ENCODE assay signal across 9 mouse cellular contexts in the genomic region with DNA sequence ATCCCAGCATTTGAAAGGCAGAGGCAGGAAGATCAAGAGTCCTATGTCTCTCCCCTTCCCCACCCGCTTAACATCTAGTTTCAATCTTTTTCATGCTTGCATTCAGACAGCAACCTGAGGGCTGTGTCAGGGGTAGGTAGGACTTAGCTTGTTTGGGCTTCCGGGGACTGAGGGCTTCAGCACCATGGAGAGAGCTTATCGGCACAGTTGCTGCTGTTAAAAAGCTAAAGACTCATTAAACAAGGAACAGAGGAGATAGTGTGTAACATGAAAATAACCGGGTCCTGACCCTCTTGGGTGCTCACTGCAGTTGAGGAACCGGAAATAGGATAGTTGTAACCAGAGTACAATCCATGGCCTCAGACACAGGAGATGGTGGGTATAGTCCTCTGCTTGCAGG. TPM values are rescaled to one million over a fixed set of nuclear protein-coding genes. Genes with fewer than 3 reads are reported as not detected.
A peak's percentile ranks its signal among the peaks of the same experiment; 100 is the strongest.
DNase-seq lines count a peak whose midpoint lies in the region; ATAC-seq and TF ChIP-seq lines count a peak whose summit lies in the region.
"Had no signal": no experiment of that assay in that cellular context is flagged by ENCODE, and none has a peak within 500 bp of the region (broad histone marks: within the 10 kb centered on the region; RNA-seq: fewer than 3 reads in every experiment).

No protein-coding gene starts in this region.

- ATAC-seq in heart, embryonic 16.5 days (replicated peaks; ENCODE audit: extremely low read depth, insufficient read depth, low FRiP score) = 0 out of 2 replicates have a peak, but pooled peaks have one; percentile 29
- no peak for ATAC-seq in limb, embryonic 14.5 days (ENCODE audit: low FRiP score, low read depth)
- no peak for ATAC-seq in inflammation-experienced regulatory T-cells, adult 6 months

- no peak overlapping the region for H3K4me2 ChIP-seq in heart, embryonic 16.5 days (ENCODE audit: low read depth, low read length)
- H3K4me2 ChIP-seq in limb, embryonic 14.5 days (replicated peaks; ENCODE audit: low read depth, low read length, severe bottlenecking) = no peak overlapping the region
- H3K4me2 ChIP-seq: limb, embryonic 15.5 days had no signal

- 8% methylated on average over 5 of the region's 5 CpGs for WGBS in heart, embryonic 16.5 days
- 7% methylated on average over 5 of the region's 5 CpGs for WGBS in heart, embryonic 10.5 days
- 5% methylated on average over 5 of the region's 5 CpGs for WGBS in limb, embryonic 14.5 days

- no peaks in the 10 kb centered on the region for H3K9me3 ChIP-seq in heart, embryonic 16.5 days (replicated peaks; ENCODE audit: control insufficient read depth, low read length)
- H3K9me3 ChIP-seq in heart, embryonic 10.5 days = no peaks in the 10 kb centered on the region
- no peaks in the 10 kb centered on the region for H3K9me3 ChIP-seq in ES-E14 (ENCODE audit: control insufficient read depth, insufficient read depth, low read depth, low read length)
- no peaks in the 10 kb centered on the region for H3K9me3 ChIP-seq in limb, embryonic 14.5 days (ENCODE audit: control insufficient read depth, low read length)
- H3K9me3 ChIP-seq: limb, embryonic 15.5 days had no signal

- no peak overlapping the region for H3K27ac ChIP-seq in heart, embryonic 16.5 days (ENCODE audit: low read length)
- H3K27ac ChIP-seq in heart, embryonic 10.5 days = no peak overlapping the region
- no peak overlapping the region for H3K27ac ChIP-seq in ES-E14 (ENCODE audit: insufficient read depth, low read depth, low read length, poor library complexity, severe bottlenecking)
- no peak overlapping the region for H3K27ac ChIP-seq in limb, embryonic 14.5 days (replicated peaks; ENCODE audit: low read depth, low read length)
- H3K27ac ChIP-seq: limb, embryonic 15.5 days had no signal

- no peak for TF ChIP-seq POLR2A in limb, embryonic 14.5 days (IDR thresholded peaks at IDR 0.05; ENCODE audit: borderline replicate concordance, extremely low read depth, insufficient read depth, insufficient read length)

- H3K9ac ChIP-seq in heart, embryonic 16.5 days (ENCODE audit: low read length) = no peak overlapping the region
- no peak overlapping the region for H3K9ac ChIP-seq in ES-E14 (ENCODE audit: insufficient read depth, low read depth, low read length, poor library complexity, severe bottlenecking)
- H3K9ac ChIP-seq in limb, embryonic 14.5 days (ENCODE audit: low read depth, low read length, severe bottlenecking) = no peak overlapping the region
- H3K9ac ChIP-seq: limb, embryonic 15.5 days had no signal

- no peak overlapping the region for H3K4me3 ChIP-seq in heart, embryonic 16.5 days (ENCODE audit: low read length)
- H3K4me3 ChIP-seq in heart, embryonic 10.5 days = no peak overlapping the region
- no peak overlapping the region for H3K4me3 ChIP-seq in ES-E14 (ENCODE audit: insufficient read depth in 1 of 2, low read depth in 1 of 2, low read length in 2 of 2, poor library complexity in 1 of 2, severe bottlenecking in 1 of 2)
- H3K4me3 ChIP-seq in limb, embryonic 14.5 days (replicated peaks; ENCODE audit: low read length) = no peak overlapping the region
- H3K4me3 ChIP-seq: limb, embryonic 15.5 days had no signal

- H3K36me3 ChIP-seq in heart, embryonic 16.5 days (ENCODE audit: control insufficient read depth, insufficient read depth) = no peaks in the 10 kb centered on the region
- H3K36me3 ChIP-seq in heart, embryonic 10.5 days = no peaks in the 10 kb centered on the region
- H3K36me3 ChIP-seq in ES-E14 (ENCODE audit: control insufficient read depth, insufficient read depth, low read length, poor library complexity, severe bottlenecking) = no peaks in the 10 kb centered on the region
- no peaks in the 10 kb centered on the region for H3K36me3 ChIP-seq in limb, embryonic 14.5 days (ENCODE audit: control insufficient read depth, insufficient read depth, low read length)
- no peaks in the 10 kb centered on the region for H3K36me3 ChIP-seq in splenic B cell, adult 2 months (ENCODE audit: control insufficient read depth, insufficient read depth, low read length, poor library complexity, severe bottlenecking)
- H3K36me3 ChIP-seq: limb, embryonic 15.5 days had no signal

- in situ Hi-C loops in ES-E14 (cut with MboI; ENCODE audit: low sequenced_read_pairs in 2 of 2, unreplicated experiment in 2 of 2) = loop anchor here in 1 of 2 experiments (25.0 kb wide), 1 partner anchor 355 kb away; the partner anchor contains the start of gene Slfn2

- H3K4me1 ChIP-seq in heart, embryonic 16.5 days (ENCODE audit: control insufficient read depth, insufficient read depth, low read length) = peaks cover 3% of the 10 kb centered on the region; the same call in 1 of the 2 replicates
- peaks cover 6% of the 10 kb centered on the region for H3K4me1 ChIP-seq in heart, embryonic 10.5 days
- peaks cover 0 to 5% of the 10 kb centered on the region in 2 experiments; a peak in 1 of 4 replicates for H3K4me1 ChIP-seq in ES-E14 (ENCODE audit: control insufficient read depth in 2 of 2, insufficient read depth in 2 of 2, low read length in 2 of 2, poor library complexity in 1 of 2)
- no peaks in the 10 kb centered on the region for H3K4me1 ChIP-seq in limb, embryonic 14.5 days (ENCODE audit: control insufficient read depth, insufficient read depth, low read length)

- no peak for DNase-seq in heart, embryonic 10.5 days (ENCODE audit: low spot score)
- peak; percentile 81 for DNase-seq in ES-E14 (ENCODE audit: low read depth, low spot score)
- DNase-seq in embryo, embryonic 11 days = peak; percentile 78
- DNase-seq in limb, embryonic 14.5 days (ENCODE audit: low spot score) = peak; percentile 86
- DNase-seq in splenic B cell, adult 2 months (ENCODE audit: low read depth, low spot score) = peak; percentile 65
- DNase-seq in gastrocnemius, postnatal 25 days = no peak

- H3K27me3 ChIP-seq in heart, embryonic 16.5 days (ENCODE audit: control insufficient read depth, insufficient read depth, low read length) = peaks cover 31% of the 10 kb centered on the region
- peaks cover 59% of the 10 kb centered on the region for H3K27me3 ChIP-seq in heart, embryonic 10.5 days (ENCODE audit: insufficient read depth, poor library complexity, severe bottlenecking)
- peaks cover 29% of the 10 kb centered on the region for H3K27me3 ChIP-seq in limb, embryonic 14.5 days (ENCODE audit: control insufficient read depth, insufficient read depth, low read length)
- no peaks in the 10 kb centered on the region for H3K27me3 ChIP-seq in splenic B cell, adult 2 months (ENCODE audit: control insufficient read depth, insufficient read depth, low read length, poor library complexity, severe bottlenecking)

TF ChIP-seq in ES-E14, 5 proteins besides CTCF, POLR2A, EP300 and RAD21 (continues in another document):
- TF ChIP-seq HCFC1 (IDR thresholded peaks at IDR 0.05; ENCODE audit: borderline replicate concordance, insufficient read depth, low read length) (no peak), CHD2 (IDR thresholded peaks at IDR 0.05; ENCODE audit: low read depth, low read length) (no peak), ZNF384 (IDR thresholded peaks at IDR 0.05; ENCODE audit: low read depth, low read length) (no peak), MAFK (IDR thresholded peaks at IDR 0.05; ENCODE audit: insufficient read depth, low read depth, low read length) (no peak)

RNA-seq across cellular contexts. Expression of gene Rasl10b, which starts 8.1 kb away (rescaled TPM):
- 5.7 and 9.1 TPM in 2 replicates for polyA plus RNA-seq in heart, embryonic 16.5 days (2015; fragmentation: Nextera tagmentation; extraction: Ambion mirVana)
- polyA plus RNA-seq in heart, embryonic 10.5 days (2016; fragmentation: Nextera tagmentation; extraction: Ambion mirVana) = 8.1 and 11.4 TPM in 2 replicates
- total RNA-seq in ES-E14 (2012; rRNA removed) = 1.2 and 1.9 TPM in 2 replicates
- 8.4 and 12.3 TPM in 2 replicates for polyA plus RNA-seq in limb, embryonic 14.5 days (2012; rRNA removed)
- polyA plus RNA-seq in limb, embryonic 14.5 days (2014; fragmentation: Nextera tagmentation; extraction: Ambion mirVana) = 2.2 and 2.4 TPM in 2 replicates
- polyA plus RNA-seq in inflammation-experienced regulatory T-cells, adult 6 months (2017; shearing (Covaris generic)) = not detected
- under 1 TPM; 0.32 to 0.59 TPM for total RNA-seq in gastrocnemius, postnatal 25 days (2021)

RNA-seq across cellular contexts. Expression of gene Gas2l2, which starts 12.2 kb away (rescaled TPM):
- polyA plus RNA-seq in heart, embryonic 16.5 days (2015; fragmentation: Nextera tagmentation; extraction: Ambion mirVana) = 0.11 and 0.12 TPM in 2 replicates
- 0.17 and 0.18 TPM in 2 replicates for polyA plus RNA-seq in heart, embryonic 10.5 days (2016; fragmentation: Nextera tagmentation; extraction: Ambion mirVana)
- 0.09 TPM in 1 of 2 replicates, not detected in the other for total RNA-seq in ES-E14 (2012; rRNA removed)
- polyA plus RNA-seq in limb, embryonic 14.5 days (2012; rRNA removed) = 0.03 and 0.04 TPM in 2 replicates
- polyA plus RNA-seq in limb, embryonic 14.5 days (2014; fragmentation: Nextera tagmentation; extraction: Ambion mirVana) = not detected in 2 replicates
- polyA plus RNA-seq in inflammation-experienced regulatory T-cells, adult 6 months (2017; shearing (Covaris generic)) = not detected
- total RNA-seq in gastrocnemius, postnatal 25 days (2021) = not detected

RNA-seq across cellular contexts. Expression of gene 1700020L24Rik, which starts 20.4 kb away (rescaled TPM):
- 1.4 and 1.5 TPM in 2 replicates for polyA plus RNA-seq in heart, embryonic 16.5 days (2015; fragmentation: Nextera tagmentation; extraction: Ambion mirVana)
- 1.5 and 1.9 TPM in 2 replicates for polyA plus RNA-seq in heart, embryonic 10.5 days (2016; fragmentation: Nextera tagmentation; extraction: Ambion mirVana)
- 0.36 TPM in 1 of 2 replicates, not detected in the other for total RNA-seq in ES-E14 (2012; rRNA removed)
- polyA plus RNA-seq in limb, embryonic 14.5 days (2012; rRNA removed) = 0.57 and 1.2 TPM in 2 replicates
- polyA plus RNA-seq in limb, embryonic 14.5 days (2014; fragmentation: Nextera tagmentation; extraction: Ambion mirVana) = 0.33 and 0.39 TPM in 2 replicates
- polyA plus RNA-seq in inflammation-experienced regulatory T-cells, adult 6 months (2017; shearing (Covaris generic)) = 1 to 10 TPM in 1 of 3 experiments, under 1 TPM in 1, not detected in 1; 0.48 to 1.6 TPM
- not detected for total RNA-seq in gastrocnemius, postnatal 25 days (2021)

RNA-seq across cellular contexts. Expression of gene Mmp28, which starts 45.8 kb away (rescaled TPM):
- 3.5 TPM in 2 replicates for polyA plus RNA-seq in heart, embryonic 16.5 days (2015; fragmentation: Nextera tagmentation; extraction: Ambion mirVana)
- 1.9 and 3.1 TPM in 2 replicates for polyA plus RNA-seq in heart, embryonic 10.5 days (2016; fragmentation: Nextera tagmentation; extraction: Ambion mirVana)
- total RNA-seq in ES-E14 (2012; rRNA removed) = 0.79 and 1.3 TPM in 2 replicates
- polyA plus RNA-seq in limb, embryonic 14.5 days (2012; rRNA removed) = 4.6 and 5.7 TPM in 2 replicates
- polyA plus RNA-seq in limb, embryonic 14.5 days (2014; fragmentation: Nextera tagmentation; extraction: Ambion mirVana) = 2.4 and 3.6 TPM in 2 replicates
- polyA plus RNA-seq in inflammation-experienced regulatory T-cells, adult 6 months (2017; shearing (Covaris generic)) = not detected
- total RNA-seq in gastrocnemius, postnatal 25 days (2021) = 1 to 10 TPM; 2.5 to 4.5 TPM

RNA-seq across cellular contexts. Expression of gene Taf15, which starts 55.8 kb away (rescaled TPM):
- 8.3 and 9.5 TPM in 2 replicates for polyA plus RNA-seq in heart, embryonic 16.5 days (2015; fragmentation: Nextera tagmentation; extraction: Ambion mirVana)
- polyA plus RNA-seq in heart, embryonic 10.5 days (2016; fragmentation: Nextera tagmentation; extraction: Ambion mirVana) = 8.0 and 8.6 TPM in 2 replicates
- 33.8 and 53.8 TPM in 2 replicates for total RNA-seq in ES-E14 (2012; rRNA removed)
- 60.0 and 103 TPM in 2 replicates for polyA plus RNA-seq in limb, embryonic 14.5 days (2012; rRNA removed)
- polyA plus RNA-seq in limb, embryonic 14.5 days (2014; fragmentation: Nextera tagmentation; extraction: Ambion mirVana) = 8.3 and 10.9 TPM in 2 replicates
- polyA plus RNA-seq in inflammation-experienced regulatory T-cells, adult 6 months (2017; shearing (Covaris generic)) = 10 to 100 TPM; 17.8 to 20.6 (median 19.4) TPM
- total RNA-seq in gastrocnemius, postnatal 25 days (2021) = 10 to 100 TPM; 20.2 to 24.3 TPM

Comparison
In these comparisons a context has a peak if more than half of its experiments do, and no peak if none do; other contexts are left out.
1. DNase-seq: peak in ES-E14 (single experiment), embryo, embryonic 11 days (single experiment), limb, embryonic 14.5 days (single experiment) and splenic B cell, adult 2 months (single experiment); none in heart, embryonic 10.5 days (single experiment) and gastrocnemius, postnatal 25 days (single experiment).